Mouse (Mus musculus): ENCODE measurements around the gene Nop2. TPM values are rescaled to one million over a fixed set of nuclear protein-coding genes. Genes with fewer than 3 reads are reported as not detected.

The Nop2 gene
- total RNA-seq, 1 experiment from 2014 or later, result 36.2 TPM

DNA sequence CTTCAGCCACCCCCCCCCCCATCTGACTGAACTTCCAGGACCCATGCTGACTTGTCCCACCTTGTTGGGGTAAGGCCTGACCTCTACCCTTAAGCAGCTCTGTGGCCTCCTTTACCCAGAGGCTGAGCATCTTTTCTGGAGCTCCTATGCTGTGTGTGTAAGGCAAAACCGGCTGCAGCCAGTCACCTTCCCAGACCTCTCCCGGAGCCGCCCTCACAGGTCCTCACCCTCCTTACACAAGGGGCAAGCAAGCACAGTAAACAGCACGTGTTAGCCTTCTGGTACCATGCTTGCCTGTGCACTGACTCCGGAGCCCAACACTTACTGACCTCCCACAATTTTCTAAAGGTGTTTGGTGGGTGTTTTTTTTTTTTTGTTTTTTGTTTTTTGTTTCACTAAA, 43.8 kb downstream of the Nop2 start:
- no peak for DNase-seq

GRCm38 (mm10) chr6:125179601-125180000, 47.9 kb downstream of the Nop2 start:
- DNase-seq, result peak; percentile 60

- no peak for DNase-seq
These were observed 50.4 kb downstream of the Nop2 start for GRCm38 (mm10) chr6:125182133-125182532.

GRCm38 (mm10) chr6:125186203-125186602, 54.5 kb downstream of the Nop2 start:
- DNase-seq, result no peak

DNA sequence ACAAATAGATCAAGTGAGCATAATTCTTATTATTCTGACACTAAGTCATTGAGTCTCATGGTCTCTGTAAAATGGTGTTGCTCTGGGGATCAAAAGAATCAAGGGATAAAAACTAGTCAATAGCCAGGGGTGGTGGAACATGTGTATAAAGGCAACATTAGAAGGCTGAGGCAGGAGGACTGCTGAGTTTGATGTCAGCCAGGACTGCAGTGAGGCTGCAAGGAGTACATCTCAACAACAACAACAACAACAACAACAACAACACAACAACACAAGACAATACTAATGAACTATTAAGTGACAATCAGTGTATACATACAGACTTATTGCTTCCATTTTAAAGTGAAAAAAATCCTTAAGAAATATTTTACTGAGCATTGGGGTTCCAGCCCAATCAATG, 59.1 kb downstream of the Nop2 start:
- DNase-seq, result no peak

DNA sequence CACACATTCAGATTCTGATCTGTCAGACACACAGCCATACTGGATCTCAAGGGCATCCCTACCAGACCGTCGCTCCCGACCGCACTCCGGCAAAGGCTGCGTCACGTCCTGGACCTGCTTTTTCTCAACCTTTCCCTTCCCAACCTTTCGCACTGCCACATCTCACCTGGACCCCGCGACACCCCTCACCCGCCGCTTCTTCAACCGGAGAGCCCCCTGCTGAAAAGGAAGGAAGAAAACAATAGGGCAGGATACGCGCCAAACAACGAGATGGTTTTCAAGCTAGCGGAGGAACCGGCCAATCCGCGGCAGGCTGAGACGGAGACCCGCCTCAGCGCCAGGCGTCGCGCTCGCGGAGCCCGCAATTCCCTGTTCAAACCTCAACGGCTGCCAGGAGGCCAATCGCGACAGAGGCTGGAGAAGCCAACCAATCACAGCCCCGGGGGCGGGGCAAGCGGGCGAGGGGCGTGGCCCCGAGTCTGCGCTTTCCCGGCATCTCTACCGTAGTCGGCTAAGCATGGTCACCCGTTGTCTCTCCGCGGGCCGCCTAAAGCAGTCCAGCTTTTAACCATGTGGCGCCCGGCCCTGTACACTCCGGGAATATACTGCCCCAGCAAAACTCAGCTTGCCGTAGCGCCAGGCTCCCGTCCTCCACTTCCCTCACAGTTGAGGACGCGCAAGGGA, 59.8 kb downstream of the Nop2 start, which contains the start of the genes Ncapd2 and Mrpl51:
Ncapd2 (minus strand) TSS at position 370 of the 684 bp plus-strand sequence.
Mrpl51 (plus strand) TSS at position 470 of the 684 bp plus-strand sequence.
- peak; percentile 98 for DNase-seq

DNA sequence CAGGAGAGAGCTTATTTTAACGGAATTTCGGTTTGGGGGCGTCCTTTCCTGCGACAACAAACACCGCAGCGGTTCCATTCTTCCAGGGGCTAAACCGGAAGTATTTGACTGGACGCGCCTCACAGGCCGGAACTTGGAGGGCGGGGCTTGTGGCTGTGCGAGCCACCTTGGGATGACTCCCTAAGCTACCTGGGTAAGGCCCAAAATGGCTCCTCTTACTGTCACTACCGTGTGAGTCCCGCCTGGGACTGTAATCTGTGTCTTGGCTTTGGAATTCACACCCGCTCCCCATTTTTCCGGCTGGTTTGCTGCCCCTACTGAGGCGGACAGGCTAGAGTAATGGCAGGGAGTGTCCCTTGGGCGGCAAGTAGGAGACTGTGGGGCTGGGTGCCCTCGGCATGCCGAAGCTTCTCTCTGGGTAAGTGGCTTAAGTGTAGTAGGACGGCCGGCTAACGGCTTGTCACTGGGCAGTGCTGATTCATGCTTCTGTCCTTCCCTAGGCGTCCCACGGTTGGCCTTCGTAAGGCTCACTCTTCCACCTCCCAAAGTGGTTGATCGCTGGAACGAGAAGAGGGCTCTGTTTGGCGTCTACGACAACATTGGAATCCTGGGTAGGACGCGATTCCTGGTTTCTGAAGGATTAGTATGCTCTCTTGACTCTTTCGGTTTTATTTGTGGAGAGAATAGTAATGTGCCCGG, 60.5 kb downstream of the Nop2 start:
- DNase-seq, result peak; percentile 91

DNA sequence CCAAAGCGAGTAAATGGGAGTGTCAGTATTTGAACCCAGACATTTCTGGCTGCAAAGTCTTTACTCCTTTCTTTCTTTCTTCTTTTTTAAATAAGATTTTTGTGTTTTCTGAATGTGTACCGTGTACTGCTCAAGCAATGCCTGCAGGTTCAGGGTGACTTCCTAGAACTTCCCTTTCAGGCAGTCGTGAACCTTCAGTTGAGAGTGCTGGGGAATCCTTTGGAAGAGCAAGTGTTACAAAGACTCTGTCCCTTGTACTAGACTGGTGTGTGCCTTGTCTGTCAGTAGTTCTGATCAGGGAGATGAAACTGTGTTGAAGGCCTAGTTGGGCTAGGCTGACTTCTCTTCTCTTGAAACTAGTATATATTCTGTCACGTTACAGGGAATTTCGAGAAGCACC, 61.1 kb downstream of the Nop2 start:
- no peak for DNase-seq

GRCm38 (mm10) chr6:125193390-125193789, 61.7 kb downstream of the Nop2 start:
- DNase-seq, result no peak

Small RNAs within 50 kb of the gene (microRNA-seq; reads per million reads assigned to microRNA genes)
- gene Mir7045, result 0.34 to 0.71 reads per million in 2 experiments

Other genes starting within 250 kb of the Nop2 start
- 0.21 TPM in 1 of 2 replicates, not detected in the other for gene Cd4, start 243.7 kb upstream of the Nop2 start, total RNA-seq (2021)
- 1.2 and 1.4 TPM in 2 replicates for gene Lag3, start 220.2 kb upstream of the Nop2 start, total RNA-seq (2021)
- 790 and 858 TPM in 2 replicates for gene Ptms, start 211.8 kb upstream of the Nop2 start, total RNA-seq (2021)
- gene Mlf2, start 200.5 kb upstream of the Nop2 start, total RNA-seq (2021), result 271 and 277 TPM in 2 replicates
- 172 and 177 TPM in 2 replicates for gene Cops7a, start 166.4 kb upstream of the Nop2 start, total RNA-seq (2021)
- gene Pianp, start 135.2 kb upstream of the Nop2 start, total RNA-seq (2021), result 1.2 and 2.1 TPM in 2 replicates
- 59.6 and 61.3 TPM in 2 replicates for gene Zfp384, start 122.8 kb upstream of the Nop2 start, total RNA-seq (2021)
- gene Ing4, start 92.1 kb upstream of the Nop2 start, total RNA-seq (2021), result 82.3 and 102 TPM in 2 replicates
- 10.4 and 11.7 TPM in 2 replicates for gene Acrbp, start 82.2 kb upstream of the Nop2 start, total RNA-seq (2021)
- gene Lpar5, start 64.0 kb upstream of the Nop2 start, total RNA-seq (2021), result 0.36 TPM in 1 of 2 replicates, not detected in the other
- gene Chd4, start 35.9 kb upstream of the Nop2 start, total RNA-seq (2021), result 175 and 203 TPM in 2 replicates
- 27.8 and 43.8 TPM in 2 replicates for gene Iffo1, start 13.3 kb downstream of the Nop2 start, total RNA-seq (2021)
- gene Gapdh, start 34.6 kb downstream of the Nop2 start, total RNA-seq (2021), result 1,475 and 1,510 TPM in 2 replicates
- gene Ncapd2, start 59.8 kb downstream of the Nop2 start, total RNA-seq (2021), result 35.6 and 48.3 TPM in 2 replicates
- gene Mrpl51, start 59.9 kb downstream of the Nop2 start, total RNA-seq (2021), result 158 and 198 TPM in 2 replicates
- gene Vamp1, start 83.6 kb downstream of the Nop2 start, total RNA-seq (2021), result 81.4 and 102 TPM in 2 replicates
- 7.6 and 9.8 TPM in 2 replicates for gene Tapbpl, start 100.0 kb downstream of the Nop2 start, total RNA-seq (2021)
- 0.79 TPM in 1 of 2 replicates, not detected in the other for gene Cd27, start 105.1 kb downstream of the Nop2 start, total RNA-seq (2021)
- not detected in 2 replicates for gene Tuba3a, start 154.1 kb downstream of the Nop2 start, total RNA-seq (2021)
- 78.7 and 91.8 TPM in 2 replicates for gene Ltbr, start 182.0 kb downstream of the Nop2 start, total RNA-seq (2021)
- gene Scnn1a, start 188.8 kb downstream of the Nop2 start, total RNA-seq (2021), result 1.6 and 1.9 TPM in 2 replicates
- 247 and 250 TPM in 2 replicates for gene Tnfrsf1a, start 217.5 kb downstream of the Nop2 start, total RNA-seq (2021)
- gene Plekhg6, start 248.9 kb downstream of the Nop2 start, total RNA-seq (2021), result 0.30 and 0.38 TPM in 2 replicates